Mouse (Mus musculus) ES-E14 (cell line): Measurements from ENCODE around the gene Atp6v1g3. TPM values are rescaled to one million over a fixed set of nuclear protein-coding genes. Genes with fewer than 3 reads are reported as not detected.

Experiments used
- DNase-seq: peaks from one replicate; pipeline ENCODE4 v3.0.0-alpha.2; 2013; ENCODE audit warnings: low read depth, low spot score
- H3K27ac ChIP-seq: 2 replicates; pipeline ENCODE4 v1.5.1; 2012; ENCODE audit warnings: low read depth, mild to moderate bottlenecking, low read length, moderate library complexity, mixed read lengths; ENCODE audit not compliant: poor library complexity, insufficient read depth, severe bottlenecking
- H3K36me3 ChIP-seq: 2 replicates; pipeline ENCODE4 v1.6.1; 2012; ENCODE audit warnings: mild to moderate bottlenecking, low read length, moderate library complexity, mixed read lengths; ENCODE audit not compliant: control insufficient read depth, poor library complexity, insufficient read depth, severe bottlenecking
- H3K4me1 ChIP-seq, 2 experiments: fragments of 150-350 bp in 1 of 2; sonication (generic) in 1 of 2; 2 replicates each; pipeline ENCODE4 v1.6.1; 2012; ENCODE audit warnings: low read length in 2 of 2, mild to moderate bottlenecking in 1 of 2, mixed read lengths in 1 of 2; ENCODE audit not compliant: control insufficient read depth in 2 of 2, insufficient read depth in 2 of 2, poor library complexity in 1 of 2
- H3K4me3 ChIP-seq, 2 experiments: fragments of 150-350 bp in 1 of 2; sonication (generic) in 1 of 2; 2 replicates each; pipeline ENCODE4 v1.5.1; 2012; ENCODE audit warnings: low read length in 2 of 2, low read depth in 1 of 2, mild to moderate bottlenecking in 1 of 2, mixed read lengths in 1 of 2; ENCODE audit not compliant: insufficient read depth in 1 of 2, poor library complexity in 1 of 2, severe bottlenecking in 1 of 2
- H3K9ac ChIP-seq: 2 replicates; pipeline ENCODE4 v1.6.1; 2012; ENCODE audit warnings: low read depth, mild to moderate bottlenecking, low read length, mixed read lengths; ENCODE audit not compliant: poor library complexity, insufficient read depth, severe bottlenecking
- H3K9me3 ChIP-seq: fragments of 150-350 bp; sonication (generic); 2 replicates; pipeline ENCODE4 v1.6.1; 2012; ENCODE audit warnings: low read depth, mild to moderate bottlenecking, low read length; ENCODE audit not compliant: control insufficient read depth, insufficient read depth
- CHD2 ChIP-seq: IDR thresholded peaks from 2 replicates; pipeline ENCODE4 v1.6.1; 2014; ENCODE audit warnings: mild to moderate bottlenecking, low read depth, low read length, inconsistent platforms
- HCFC1 ChIP-seq: IDR thresholded peaks from 2 replicates; pipeline ENCODE4 v1.6.1; 2012; ENCODE audit warnings: low read length, inconsistent platforms, borderline replicate concordance; ENCODE audit not compliant: insufficient read depth
- MAFK ChIP-seq: IDR thresholded peaks from 2 replicates; pipeline ENCODE4 v1.6.1; 2014; ENCODE audit warnings: mild to moderate bottlenecking, low read depth, low read length, inconsistent platforms; ENCODE audit not compliant: insufficient read depth
- ZC3H11A ChIP-seq: IDR thresholded peaks from 2 replicates; pipeline ENCODE4 v1.6.1; 2012; ENCODE audit warnings: low read depth, mild to moderate bottlenecking, inconsistent platforms, low read length, borderline replicate concordance
- ZNF384 ChIP-seq: IDR thresholded peaks from 2 replicates; pipeline ENCODE4 v1.6.1; 2012; ENCODE audit warnings: low read depth, low read length, inconsistent platforms
- in situ Hi-C, 2 experiments: fragments of 600-800 bp; cut with MboI; formaldehyde crosslinking; loops; one replicate each; pipeline ENCODE4 v1.15.1; 2025; ENCODE audit warnings: low sequenced_read_pairs in 2 of 2, inconsistent platforms in 1 of 2; ENCODE audit not compliant: unreplicated experiment in 2 of 2
- total RNA-seq: library from RNA; depleted of rRNA; stranded (reverse); fragments of 300-350 nt; gene quantifications from 2 replicates; pipeline ENCODE4 v1.2.3, GENCODE M21; 2012

The Atp6v1g3 gene
- total RNA-seq, 1 experiment: not detected

GRCm38 (mm10) chr1:138291463-138291862 is 17.9 kb downstream of the Atp6v1g3 start:
- no peaks in the 10 kb centered on the region for H3K36me3 ChIP-seq
- no peak overlapping the region for H3K27ac ChIP-seq
- no peak for DNase-seq
- H3K9ac ChIP-seq: no peak overlapping the region
- H3K4me1 ChIP-seq: no peaks in the 10 kb centered on the region
- no peak overlapping the region for H3K4me3 ChIP-seq
- in situ Hi-C loops: no loop called here
- no peaks in the 10 kb centered on the region for H3K9me3 ChIP-seq
- no peak for TF ChIP-seq CHD2
- no peak for TF ChIP-seq MAFK
- no peak for TF ChIP-seq ZNF384
- TF ChIP-seq HCFC1: no peak
- TF ChIP-seq ZC3H11A: no peak

DNA sequence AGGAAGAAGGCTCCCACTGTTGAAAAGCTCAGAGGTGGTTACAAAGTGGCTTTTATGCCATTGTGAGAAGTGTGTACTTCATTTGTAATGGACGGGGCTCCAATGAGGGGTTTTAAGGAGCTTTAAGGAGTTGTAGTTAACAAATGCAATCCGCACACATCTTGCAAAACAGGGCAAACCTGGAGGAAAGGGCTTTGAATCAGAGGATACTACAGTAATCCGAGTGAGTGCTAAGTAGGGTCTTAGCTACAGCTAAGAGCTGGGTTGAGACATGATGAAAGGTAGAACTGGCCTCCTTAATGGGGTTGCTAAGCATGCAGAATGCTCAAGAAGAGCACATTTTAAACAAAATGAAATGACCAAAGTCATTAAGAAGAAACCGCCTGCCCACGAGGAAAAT is 20.9 kb downstream of the Atp6v1g3 start:
- H3K9ac ChIP-seq: no peak overlapping the region
- no peaks in the 10 kb centered on the region for H3K9me3 ChIP-seq
- TF ChIP-seq CHD2 (no peak), HCFC1 (no peak), ZC3H11A (no peak), MAFK (no peak), ZNF384 (no peak)
- no peak overlapping the region for H3K4me3 ChIP-seq
- H3K4me1 ChIP-seq: no peaks in the 10 kb centered on the region; a peak in 1 of 4 replicates
- DNase-seq: no peak
- no peaks in the 10 kb centered on the region for H3K36me3 ChIP-seq
- no peak overlapping the region for H3K27ac ChIP-seq
- in situ Hi-C loops: no loop called here

DNA sequence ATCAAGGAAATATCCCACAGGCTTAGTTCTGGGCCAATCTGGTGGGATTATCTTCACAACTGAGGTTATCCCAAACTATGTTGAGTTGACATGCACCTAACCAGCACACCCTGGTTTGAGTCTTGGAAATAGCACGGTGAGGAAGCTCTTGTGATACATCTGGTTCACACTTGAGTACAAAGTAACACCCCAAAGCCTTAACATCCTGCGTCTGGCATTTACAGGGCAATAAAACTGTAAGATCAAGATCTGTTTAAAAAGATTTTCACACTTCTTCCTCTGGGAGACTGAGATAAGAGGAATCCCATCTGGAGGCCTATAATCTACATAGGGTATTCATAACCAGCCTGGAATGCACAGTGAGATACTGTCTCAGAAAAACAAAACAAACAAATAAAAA is 24.6 kb downstream of the Atp6v1g3 start:
- Histone ChIP-seq H3K4me1 (no peaks in the 10 kb centered on the region; a peak in 1 of 4 replicates), H3K4me3 (no peak overlapping the region), H3K27ac (no peak overlapping the region), H3K9ac (no peak overlapping the region), H3K36me3 (no peaks in the 10 kb centered on the region), H3K9me3 (no peaks in the 10 kb centered on the region)
- no peak for TF ChIP-seq HCFC1
- TF ChIP-seq ZNF384: no peak
- no peak for TF ChIP-seq CHD2
- no peak for TF ChIP-seq ZC3H11A
- no peak for TF ChIP-seq MAFK
- in situ Hi-C loops: no loop called here
- no peak for DNase-seq

- in situ Hi-C loops: no loop called here
- no peak overlapping the region for H3K4me3 ChIP-seq
- TF ChIP-seq MAFK: no peak
- TF ChIP-seq CHD2: no peak
- no peak for TF ChIP-seq ZC3H11A
- no peak for TF ChIP-seq ZNF384
- no peak for TF ChIP-seq HCFC1
- H3K9ac ChIP-seq: no peak overlapping the region
- no peaks in the 10 kb centered on the region; a peak in 1 of 4 replicates for H3K4me1 ChIP-seq
- no peaks in the 10 kb centered on the region for H3K9me3 ChIP-seq
- no peaks in the 10 kb centered on the region for H3K36me3 ChIP-seq
- no peak overlapping the region for H3K27ac ChIP-seq
- no peak for DNase-seq
Measured at GRCm38 (mm10) chr1:138299576-138299975, 26.0 kb downstream of the Atp6v1g3 start.

- Histone ChIP-seq H3K36me3 (no peaks in the 10 kb centered on the region), H3K4me3 (no peak overlapping the region), H3K9ac (no peak overlapping the region), H3K9me3 (no peaks in the 10 kb centered on the region), H3K27ac (no peak overlapping the region), H3K4me1 (no peaks in the 10 kb centered on the region; a peak in 1 of 4 replicates)
- in situ Hi-C loops: no loop called here
- TF ChIP-seq HCFC1 (no peak), ZNF384 (no peak), MAFK (no peak), CHD2 (no peak), ZC3H11A (no peak)
- no peak for DNase-seq
Measured at GRCm38 (mm10) chr1:138301920-138302319, 28.4 kb downstream of the Atp6v1g3 start.
